Mouse (Mus musculus) limb, embryonic 10.5 days (tissue): ENCODE measurements around the gene Ceacam19. TPM values are rescaled to one million over a fixed set of nuclear protein-coding genes. Genes with fewer than 3 reads are reported as not detected.
A peak's percentile ranks its signal among the peaks of the same experiment; 100 is the strongest.
"Not testable (repeated sequence)": the region's sequence is repeated elsewhere in the genome, so short reads cannot be mapped to it uniquely, and the experiment has no call there.

Source experiments
- DNase-seq: peaks from one replicate; pipeline ENCODE4 v3.0.0-alpha.2; 2017; ENCODE audit warnings: low spot score
- H3K27ac ChIP-seq: fragments of 300-500 bp; sonication (generic); 2 replicates; pipeline ENCODE4 v1.5.1; 2016; ENCODE audit warnings: mild to moderate bottlenecking
- H3K27me3 ChIP-seq: fragments of 300-500 bp; sonication (generic); 2 replicates; pipeline ENCODE4 v1.6.1; 2016; ENCODE audit warnings: low read depth, mild to moderate bottlenecking; ENCODE audit not compliant: poor library complexity, severe bottlenecking
- H3K36me3 ChIP-seq: fragments of 300-500 bp; sonication (generic); 2 replicates; pipeline ENCODE4 v1.6.1; 2016; ENCODE audit warnings: mild to moderate bottlenecking, moderate library complexity
- H3K4me1 ChIP-seq: fragments of 300-500 bp; sonication (generic); 2 replicates; pipeline ENCODE4 v1.6.1; 2016
- H3K4me3 ChIP-seq: fragments of 300-500 bp; sonication (generic); 2 replicates; pipeline ENCODE4 v1.5.1; 2016; ENCODE audit warnings: mild to moderate bottlenecking, moderate library complexity
- H3K9me3 ChIP-seq: fragments of 300-500 bp; sonication (generic); replicated peaks from 2 replicates; pipeline ENCODE4 v1.6.1; 2016; ENCODE audit warnings: mild to moderate bottlenecking
- WGBS: fragments of 180-500 bp; shearing (Covaris S2); methylation state at CpG from one replicate; pipeline ENCODE4 v1.1.7; 2016; 5-methylcytosine and 5-hydroxymethylcytosine counted together
- polyA plus RNA-seq: library from polyadenylated mRNA; unstranded; fragments of >200 nt; fragmentation: Nextera tagmentation; extraction: Ambion mirVana; gene quantifications from 2 replicates; pipeline ENCODE4 v1.2.1, GENCODE M21; 2016

The Ceacam19 gene
- polyA plus RNA-seq: not detected in 2 replicates

DNA sequence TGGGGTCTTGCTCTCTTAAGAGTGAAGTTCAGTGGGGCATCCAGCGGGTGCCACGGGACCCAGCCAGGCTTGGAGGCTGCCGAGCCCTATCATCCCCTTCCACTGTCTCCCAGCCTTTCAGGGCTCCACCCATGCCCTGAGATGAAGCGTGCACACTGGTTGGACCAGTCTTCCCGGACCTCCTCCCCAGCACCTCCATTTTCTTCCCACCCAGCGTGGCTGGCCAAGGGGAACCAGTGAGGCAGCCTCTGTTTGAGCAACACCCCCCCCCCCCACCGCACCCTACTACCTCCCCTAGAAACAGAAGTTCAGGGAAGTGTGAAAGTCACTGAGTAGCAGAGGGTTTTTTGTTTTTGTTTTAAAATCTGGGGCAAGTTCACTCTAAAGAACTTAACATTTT, at the start of gene Ceacam19:
Gene Ceacam19 (minus strand): TSS at position 117 of the 400 bp plus-strand sequence.
- Histone ChIP-seq H3K4me3 (no peak within 1 kb of the TSS), H3K4me1 (no peaks in the 10 kb centered on the region), H3K27me3 (no peaks in the 10 kb centered on the region), H3K36me3 (no peaks in the 10 kb centered on the region), H3K27ac (no peak within 1 kb of the TSS), H3K9me3 (no peaks in the 10 kb centered on the region)
- WGBS: 77% methylated on average over 7 of the region's 7 CpGs
- DNase-seq: no peak

DNA sequence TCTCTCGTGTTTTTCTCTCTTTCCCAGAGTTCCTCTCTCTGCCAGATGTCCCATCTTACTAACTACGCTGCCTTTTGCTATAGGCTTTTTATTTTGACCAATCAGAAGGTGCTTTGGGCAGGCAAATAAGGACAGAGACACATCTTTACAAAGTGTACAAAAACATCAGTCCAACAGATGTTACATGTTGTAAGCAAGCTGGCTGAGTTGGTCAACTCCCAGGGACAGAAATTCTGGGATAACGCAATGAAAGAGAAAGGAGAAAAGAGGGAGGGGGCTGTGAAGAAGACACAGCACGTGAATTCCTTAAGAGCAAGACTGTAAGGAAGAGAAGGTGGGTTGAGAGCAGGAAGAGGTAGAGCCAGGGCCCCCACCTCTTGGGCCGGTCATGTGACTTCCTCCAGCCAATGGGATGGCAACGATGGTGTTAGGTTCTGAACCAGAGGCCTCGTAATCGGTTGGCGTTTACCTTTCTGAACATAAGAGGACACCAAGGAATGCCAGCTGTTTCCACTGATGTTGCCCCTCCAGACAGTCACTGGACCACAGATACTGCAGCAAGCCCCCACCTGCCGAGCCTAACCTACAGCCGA, 49.6 kb upstream of the Ceacam19 start:
- DNase-seq: no peak
- no peaks in the 10 kb centered on the region for H3K36me3 ChIP-seq
- H3K27ac ChIP-seq: no peak overlapping the region
- H3K27me3 ChIP-seq: peaks cover 8% of the 10 kb centered on the region
- WGBS: 87% methylated on average over 11 of the region's 11 CpGs
- H3K4me3 ChIP-seq: no peak overlapping the region
- H3K4me1 ChIP-seq: peaks cover 9% of the 10 kb centered on the region
- no peaks in the 10 kb centered on the region for H3K9me3 ChIP-seq

DNA sequence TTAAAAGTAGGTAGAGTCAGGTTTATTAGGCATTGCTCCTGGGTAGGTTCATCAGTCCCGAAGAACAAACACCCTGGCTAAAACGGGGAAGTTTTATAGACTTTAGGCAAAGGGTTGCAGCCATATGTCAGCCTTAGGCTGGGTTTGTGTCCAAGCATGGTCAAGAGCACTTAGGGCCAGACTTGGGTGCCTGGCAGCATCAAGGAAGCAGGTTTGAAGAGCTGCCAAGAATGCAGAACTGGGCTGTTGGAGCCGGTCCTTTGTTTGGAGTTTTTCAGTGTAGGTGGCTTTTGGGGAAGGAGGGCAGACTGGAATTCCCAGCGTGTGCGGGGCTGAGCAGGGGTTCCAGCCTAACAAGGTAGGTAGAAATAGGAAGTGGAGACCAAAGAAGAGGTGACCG, 48.2 kb upstream of the Ceacam19 start:
- Histone ChIP-seq H3K27ac (no peak overlapping the region), H3K4me1 (peaks cover 10% of the 10 kb centered on the region), H3K4me3 (no peak overlapping the region), H3K27me3 (peaks cover 18% of the 10 kb centered on the region), H3K9me3 (no peaks in the 10 kb centered on the region), H3K36me3 (no peaks in the 10 kb centered on the region)
- DNase-seq: no peak
- WGBS: 85% methylated on average over 6 of the region's 6 CpGs

DNA sequence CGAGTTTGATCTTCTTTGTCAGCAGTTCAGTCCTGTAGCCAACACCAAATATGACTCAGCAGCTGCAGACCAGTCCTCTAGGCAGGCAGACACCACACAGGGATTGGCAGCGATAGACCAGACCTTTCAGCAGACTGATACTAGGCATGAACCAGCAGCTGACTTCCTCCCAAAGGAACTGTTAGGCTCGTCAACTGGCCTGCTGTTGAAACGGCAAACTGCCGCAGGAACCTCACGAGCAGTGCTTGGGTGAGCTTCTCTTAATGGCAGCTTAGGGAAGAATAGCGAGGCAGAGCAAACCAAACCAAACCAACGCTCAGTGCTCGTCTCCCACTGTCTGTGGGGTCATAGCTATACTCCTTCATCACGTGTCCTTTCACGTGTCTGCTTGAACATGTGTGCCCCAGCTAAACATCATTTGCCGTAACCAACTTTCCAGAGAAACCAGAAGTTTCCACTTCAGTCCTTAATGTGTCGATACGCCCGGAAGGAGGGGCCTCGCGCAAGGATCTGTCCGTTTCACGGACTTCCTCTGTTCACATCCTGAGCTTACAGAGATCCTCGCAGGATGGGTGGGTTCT, 47.5 kb upstream of the Ceacam19 start:
- WGBS: 85% methylated on average over 20 of the region's 20 CpGs
- DNase-seq: no peak
- H3K27me3 ChIP-seq: peaks cover 18% of the 10 kb centered on the region
- H3K27ac ChIP-seq: no peak overlapping the region
- no peaks in the 10 kb centered on the region for H3K9me3 ChIP-seq
- H3K4me1 ChIP-seq: peaks cover 10% of the 10 kb centered on the region
- no peaks in the 10 kb centered on the region for H3K36me3 ChIP-seq
- no peak overlapping the region for H3K4me3 ChIP-seq

DNA sequence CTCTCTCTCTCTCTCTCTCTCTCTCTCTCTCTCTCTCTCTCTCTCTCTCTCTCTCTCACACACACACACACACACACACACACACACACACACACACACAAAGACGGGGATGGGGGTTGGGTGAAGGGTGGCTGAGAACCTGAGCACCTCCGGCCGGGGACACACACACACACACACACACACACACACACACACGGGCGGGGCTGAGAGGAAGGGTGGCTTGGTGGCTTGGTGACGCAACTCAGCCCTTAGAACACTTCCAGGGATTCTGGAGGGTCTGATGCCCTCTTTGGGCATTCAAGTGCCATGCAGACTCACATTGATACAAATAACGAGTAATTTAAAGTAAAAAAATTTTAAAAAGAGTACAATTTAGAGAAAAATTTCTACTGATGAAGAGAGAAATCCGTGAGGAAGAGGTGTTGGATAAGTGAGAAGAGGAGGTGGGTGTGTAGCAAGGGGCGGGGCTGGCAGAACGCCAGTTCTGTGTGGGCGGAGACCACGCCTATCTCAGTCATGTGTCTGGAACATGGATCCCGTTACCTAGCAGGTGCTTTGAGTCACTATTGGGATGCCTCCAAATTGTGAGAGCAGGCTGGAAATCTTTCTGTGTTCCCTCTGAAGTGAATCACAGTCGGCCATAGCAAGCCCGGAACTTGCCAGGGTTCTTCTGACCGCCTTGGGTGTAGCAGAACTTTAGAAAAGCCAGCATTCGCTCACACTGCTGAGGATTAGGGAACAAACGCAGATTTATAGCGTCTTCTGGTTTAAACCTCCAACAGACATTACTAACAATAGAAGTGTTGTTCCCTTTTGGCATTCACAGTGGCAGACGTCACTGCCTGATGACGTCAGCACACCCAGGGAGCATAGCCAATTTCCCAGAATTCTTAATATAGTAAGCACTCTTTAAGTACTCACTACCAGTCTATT, 45.4 kb upstream of the Ceacam19 start:
- no peak for DNase-seq

DNA sequence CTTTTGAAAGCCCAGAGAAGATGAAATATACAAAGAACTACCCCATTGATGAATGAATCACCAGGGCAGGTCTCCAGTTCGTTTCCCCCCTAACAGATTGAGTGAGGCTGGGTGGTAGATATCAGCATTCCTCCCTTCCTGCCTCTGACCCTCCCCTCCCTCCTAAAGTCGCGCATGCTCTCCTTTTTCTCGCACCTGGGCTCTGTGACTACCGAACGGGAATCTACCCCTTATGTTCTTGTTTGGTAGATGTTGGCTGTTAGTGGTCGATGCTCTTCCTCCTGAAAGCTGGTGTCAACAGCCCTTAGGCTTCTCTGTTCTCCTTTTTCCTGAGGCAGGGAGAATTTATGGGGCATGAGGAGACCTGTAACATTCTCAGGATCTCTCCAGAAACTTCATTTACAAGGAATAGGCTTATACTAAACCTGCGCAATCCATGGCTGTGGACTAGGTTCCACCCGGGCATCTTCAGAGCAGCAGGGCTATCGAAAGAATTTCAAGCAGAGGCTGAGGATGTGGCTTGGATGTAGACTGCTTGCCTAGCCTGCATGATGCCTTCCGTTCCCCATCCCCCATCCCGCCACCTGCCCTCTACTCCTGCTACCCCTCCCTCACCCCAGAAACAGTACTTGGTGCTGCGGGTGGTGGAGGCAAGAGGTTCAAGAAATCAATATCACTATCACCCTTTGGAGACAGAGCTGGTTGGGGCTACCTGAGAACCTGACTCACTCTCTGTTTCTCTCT, 44.5 kb upstream of the Ceacam19 start:
- Histone ChIP-seq H3K27me3 (peaks cover 18% of the 10 kb centered on the region), H3K9me3 (no peaks in the 10 kb centered on the region), H3K27ac (no peak overlapping the region), H3K4me3 (no peak overlapping the region), H3K4me1 (peaks cover 10% of the 10 kb centered on the region), H3K36me3 (no peaks in the 10 kb centered on the region)
- 19% methylated on average over 13 of the region's 13 CpGs for WGBS
- no peak for DNase-seq

More for the DNA sequence above, 45.4 kb upstream of the Ceacam19 start:
- H3K27me3 ChIP-seq: peaks cover 18% of the 10 kb centered on the region
- H3K36me3 ChIP-seq: no peaks in the 10 kb centered on the region
- no peaks in the 10 kb centered on the region for H3K9me3 ChIP-seq
- no peak overlapping the region for H3K4me3 ChIP-seq
- no peak overlapping the region for H3K27ac ChIP-seq
- H3K4me1 ChIP-seq: peaks cover 10% of the 10 kb centered on the region
- 35% methylated on average over 21 of the region's 21 CpGs for WGBS

DNA sequence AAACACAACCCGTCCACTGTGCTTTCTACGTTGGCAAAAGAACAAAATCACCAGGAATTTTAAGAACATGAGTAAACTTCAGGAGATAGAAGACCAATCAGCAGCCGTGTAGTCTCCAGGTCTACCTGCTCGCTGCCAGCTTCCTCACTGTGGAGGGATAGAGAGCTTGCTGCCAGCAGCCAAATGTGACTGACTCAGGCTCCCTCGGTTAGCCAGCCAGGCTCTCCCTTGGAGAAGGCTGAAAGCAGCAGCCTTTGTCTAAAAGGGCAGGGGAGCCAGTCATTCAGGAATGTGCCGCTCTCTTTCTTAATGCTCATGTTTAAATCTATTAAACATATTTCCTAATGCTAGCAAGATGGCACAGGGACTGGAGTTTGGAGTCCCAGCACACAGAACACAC, 42.7 kb upstream of the Ceacam19 start:
- not testable (repeated sequence) for DNase-seq, H3K27ac ChIP-seq, H3K36me3 ChIP-seq, H3K4me3 ChIP-seq, H3K9me3 ChIP-seq
- Histone ChIP-seq H3K27me3 (peaks cover 18% of the 10 kb centered on the region), H3K4me1 (peaks cover 10% of the 10 kb centered on the region)
- WGBS: 83% methylated on average over 6 of the region's 6 CpGs

DNA sequence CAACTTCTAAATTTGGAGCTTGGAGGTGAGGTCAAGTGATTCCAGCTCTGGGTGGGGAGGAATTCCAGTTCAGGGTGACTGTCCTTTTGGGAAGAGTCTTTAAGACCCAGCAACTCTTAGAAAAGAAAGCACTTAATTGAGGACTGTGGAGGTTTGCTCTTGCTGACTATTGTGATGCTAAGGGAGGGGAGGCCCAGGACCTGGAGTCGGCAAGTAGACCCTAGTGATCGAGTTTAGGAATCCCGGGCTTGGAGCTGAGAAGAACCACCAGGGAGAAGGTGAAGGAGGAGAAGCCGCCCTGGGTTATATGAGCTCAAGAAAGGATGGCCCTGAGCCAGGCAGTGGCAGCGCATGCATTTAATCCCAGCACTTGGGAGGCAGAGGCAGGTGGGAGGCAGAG, 40.7 kb upstream of the Ceacam19 start:
- Histone ChIP-seq H3K27me3 (peaks cover 23% of the 10 kb centered on the region), H3K4me3 (no peak overlapping the region), H3K9me3 (no peaks in the 10 kb centered on the region), H3K27ac (no peak overlapping the region), H3K4me1 (peaks cover 16% of the 10 kb centered on the region), H3K36me3 (no peaks in the 10 kb centered on the region)
- WGBS: 70% methylated on average over 5 of the region's 5 CpGs
- DNase-seq: no peak

DNA sequence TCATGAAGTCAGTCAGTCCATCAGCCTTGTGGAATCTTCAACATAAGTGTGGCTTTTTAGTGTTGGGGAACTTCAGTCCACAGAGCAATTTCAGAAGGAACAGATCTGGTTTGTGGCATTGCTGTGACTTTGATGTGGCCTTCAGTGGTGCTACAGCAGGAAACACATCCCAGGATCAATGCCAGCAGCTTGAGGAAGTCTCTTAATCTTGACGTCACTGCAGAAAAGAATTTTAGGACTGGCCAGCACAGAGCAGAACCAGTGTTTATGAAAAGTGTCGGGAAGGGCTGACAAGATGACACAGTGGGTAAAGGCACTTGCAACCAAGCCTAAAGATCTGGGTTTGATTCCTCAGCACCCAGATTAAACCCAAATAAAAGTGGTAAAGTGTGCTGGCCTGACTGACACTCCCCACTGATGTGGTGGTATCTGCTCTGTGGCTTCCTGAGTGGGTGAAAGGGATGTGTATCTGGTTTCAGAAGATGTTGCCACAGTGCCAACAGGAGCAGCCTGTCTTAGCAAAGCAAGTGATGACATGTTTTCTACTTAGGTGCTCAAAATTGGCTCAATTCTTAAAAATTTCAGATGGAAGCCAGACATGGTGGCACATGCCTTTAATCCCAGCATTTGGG, 39.2 kb upstream of the Ceacam19 start:
- 85% methylated on average over 2 of the region's 2 CpGs for WGBS

DNA sequence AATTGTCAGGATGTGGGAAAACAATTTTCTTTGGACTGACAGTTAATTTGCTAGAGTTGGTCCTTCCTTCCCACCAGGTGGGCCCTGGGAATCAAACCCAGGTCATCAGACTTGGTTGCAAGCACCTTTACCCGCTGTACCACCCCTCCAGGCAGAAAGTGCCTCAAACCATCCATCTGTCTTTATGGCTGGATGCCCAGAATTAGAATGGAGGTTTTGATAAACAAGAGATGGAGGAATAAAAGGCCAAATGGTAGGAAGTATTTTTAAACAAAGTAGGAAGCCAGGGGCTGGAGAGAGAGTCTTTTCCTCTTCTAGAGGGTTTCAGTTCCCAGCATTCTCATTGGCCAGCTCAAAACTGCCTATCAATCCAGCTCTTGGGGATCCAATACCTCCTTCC, 37.6 kb upstream of the Ceacam19 start:
- Histone ChIP-seq H3K9me3 (no peaks in the 10 kb centered on the region), H3K4me3 (no peak overlapping the region), H3K27ac (no peak overlapping the region), H3K27me3 (peaks cover 12% of the 10 kb centered on the region; the same call in 1 of the 2 replicates), H3K36me3 (no peaks in the 10 kb centered on the region), H3K4me1 (peaks cover 13% of the 10 kb centered on the region; the same call in 1 of the 2 replicates)
- DNase-seq: no peak
- 87% methylated on average over 1 of the region's 1 CpGs for WGBS

More for the DNA sequence above, 39.2 kb upstream of the Ceacam19 start:
- Histone ChIP-seq H3K27ac (no peak overlapping the region), H3K9me3 (no peaks in the 10 kb centered on the region), H3K27me3 (peaks cover 16% of the 10 kb centered on the region), H3K36me3 (no peaks in the 10 kb centered on the region), H3K4me1 (peaks cover 8% of the 10 kb centered on the region; the same call in 1 of the 2 replicates), H3K4me3 (no peak overlapping the region)
- DNase-seq: no peak

DNA sequence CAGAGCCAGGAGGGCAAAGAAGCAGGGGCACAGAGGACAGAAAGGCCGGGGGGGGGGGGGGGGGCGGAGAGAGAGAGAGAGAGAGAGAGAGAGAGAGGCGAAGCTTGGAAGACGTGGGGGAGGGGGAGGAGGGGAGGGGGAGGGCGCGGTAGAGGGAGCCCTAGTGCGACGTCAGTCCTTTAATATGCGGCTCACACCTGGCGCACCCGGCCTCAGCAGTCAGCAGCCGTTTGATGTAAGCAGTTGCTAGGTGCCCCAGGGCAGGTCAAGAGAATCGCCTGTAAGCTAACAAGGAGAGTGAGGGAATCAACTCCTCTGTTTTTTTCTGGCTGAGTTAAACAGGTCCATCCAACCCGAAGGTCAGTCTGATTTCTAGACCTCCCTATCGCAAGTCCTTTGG, 36.0 kb upstream of the Ceacam19 start:
- peaks cover 19% of the 10 kb centered on the region; the same call in 1 of the 2 replicates for H3K4me1 ChIP-seq
- H3K9me3 ChIP-seq: no peaks in the 10 kb centered on the region
- H3K4me3 ChIP-seq: no peak overlapping the region; the same call in 1 of the 2 replicates
- WGBS: 7% methylated on average over 11 of the region's 15 CpGs
- no peaks in the 10 kb centered on the region for H3K36me3 ChIP-seq
- H3K27me3 ChIP-seq: peaks cover 12% of the 10 kb centered on the region; the same call in 1 of the 2 replicates
- no peak overlapping the region for H3K27ac ChIP-seq
- peak; percentile 51 for DNase-seq

DNA sequence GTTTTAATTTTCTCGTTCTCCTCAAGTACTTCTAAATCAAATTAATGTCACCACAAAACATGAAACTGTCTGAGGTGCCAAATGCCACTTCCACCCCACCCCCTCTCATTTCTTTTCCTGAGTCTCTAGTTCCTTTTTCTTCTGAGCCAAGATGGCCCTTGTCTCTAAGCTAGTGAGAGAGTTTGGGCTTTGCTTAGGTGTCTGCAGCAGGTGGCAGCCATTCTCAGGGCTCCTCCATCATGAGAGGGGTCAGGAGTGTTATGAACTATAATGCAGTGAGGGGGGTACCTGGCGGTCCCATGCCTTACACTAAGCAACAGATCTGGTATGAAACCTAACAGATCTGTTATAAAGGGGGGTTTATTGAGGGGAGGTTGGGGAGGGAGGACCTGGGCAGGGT, 35.6 kb upstream of the Ceacam19 start:
- no peaks in the 10 kb centered on the region for H3K36me3 ChIP-seq
- no peak for DNase-seq
- 34% methylated on average over 2 of the region's 2 CpGs for WGBS
- H3K4me1 ChIP-seq: peaks cover 19% of the 10 kb centered on the region; the same call in 1 of the 2 replicates
- no peak overlapping the region for H3K27ac ChIP-seq
- no peak overlapping the region; the same call in 1 of the 2 replicates for H3K4me3 ChIP-seq
- peaks cover 12% of the 10 kb centered on the region; the same call in 1 of the 2 replicates for H3K27me3 ChIP-seq
- no peaks in the 10 kb centered on the region for H3K9me3 ChIP-seq
